Mouse (Mus musculus): ENCODE measurements around the gene Nfix.

DNA sequence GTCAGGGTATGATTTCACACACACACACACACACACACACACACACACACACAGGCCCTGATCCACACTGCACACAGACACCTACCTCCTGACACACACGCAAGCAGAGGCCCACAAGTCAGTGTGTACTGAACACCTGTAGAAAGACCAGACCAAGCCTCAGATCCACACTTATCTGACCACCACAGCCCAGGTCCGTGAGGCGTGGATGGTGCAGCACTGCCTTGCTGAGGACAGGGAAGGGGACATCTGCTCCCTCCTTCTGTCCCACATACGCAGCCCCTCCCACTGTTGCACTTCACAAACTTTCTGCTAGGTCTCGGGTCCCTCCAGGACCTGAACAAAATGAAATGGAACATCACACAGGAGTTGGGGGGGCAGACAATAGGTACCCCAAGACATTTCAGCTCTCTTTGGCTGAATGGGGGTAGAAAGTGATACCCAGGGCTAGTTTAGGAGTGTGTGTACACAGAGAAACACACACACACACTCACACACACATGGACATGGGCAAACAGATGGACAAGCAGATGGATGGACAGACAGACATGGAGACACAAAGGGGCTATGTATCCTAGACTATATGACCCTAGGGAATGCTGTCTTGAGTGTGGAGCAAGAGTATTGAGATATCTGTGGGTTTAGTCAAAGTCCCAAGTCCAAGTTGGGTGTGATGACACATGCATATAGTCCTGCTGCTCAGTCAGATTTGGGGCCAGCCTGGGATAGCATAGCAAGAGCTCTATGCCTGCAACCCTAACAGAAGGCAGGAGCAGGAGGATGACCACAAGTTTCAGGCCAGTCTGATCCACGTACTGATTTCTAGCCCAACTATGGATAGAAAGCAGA is 47.2 kb downstream of the Nfix start:
- TF ChIP-seq CTCF (conservative IDR thresholded peaks at IDR 0.05; ENCODE audit: low read length) (no peak), POU5F1 (IDR thresholded peaks at IDR 0.05; ENCODE audit: borderline replicate concordance, low read length) (no peak), NANOG (IDR thresholded peaks at IDR 0.05; ENCODE audit: borderline replicate concordance, low read length) (no peak)
